Mouse (Mus musculus) liver, embryonic 14.5 days (tissue): Measurements from ENCODE around the gene Arhgap27. TPM values are rescaled to one million over a fixed set of nuclear protein-coding genes. Genes with fewer than 3 reads are reported as not detected.

ENCODE experiments used
- ATAC-seq: fragments of 200-750 bp; cut with Nextera tagmentation; 2 replicates; pipeline ENCODE4 v1.8.0; 2017; ENCODE audit warnings: moderate number of reproducible peaks, mild to moderate bottlenecking, moderate library complexity; ENCODE audit not compliant: insufficient read depth
- DNase-seq, 3 experiments: peaks; one replicate each; pipeline ENCODE4 v3.0.0-alpha.2; 2012 to 2013; ENCODE audit warnings: low read depth in 3 of 3, low spot score in 3 of 3
- H3K27ac ChIP-seq: fragments of 300-500 bp; sonication (generic); 2 replicates; pipeline ENCODE4 v1.5.1; 2014; ENCODE audit warnings: moderate library complexity, mild to moderate bottlenecking, control low read depth, inconsistent platforms
- H3K27me3 ChIP-seq: fragments of 300-500 bp; sonication (generic); 2 replicates; pipeline ENCODE4 v1.6.1; 2014; ENCODE audit warnings: mild to moderate bottlenecking, low read length, moderate library complexity; ENCODE audit not compliant: control insufficient read depth, insufficient read depth
- H3K36me3 ChIP-seq: fragments of 300-500 bp; sonication (generic); replicated peaks from 2 replicates; pipeline ENCODE4 v1.6.1; 2014; ENCODE audit warnings: low read depth; ENCODE audit not compliant: control insufficient read depth, insufficient read depth
- H3K4me1 ChIP-seq, 2 experiments: fragments of 200-500 bp in 1 of 2; fragments of 300-500 bp in 1 of 2; sonication (generic) in 1 of 2; replicated peaks; 2 replicates each; pipeline ENCODE4 v1.6.1; 2012 to 2014; ENCODE audit warnings: antibody characterized with exemption in 1 of 2, inconsistent platforms in 1 of 2, low read length in 1 of 2; ENCODE audit not compliant: control insufficient read depth in 2 of 2, insufficient read depth in 2 of 2
- H3K4me2 ChIP-seq: fragments of 300-500 bp; sonication (generic); 2 replicates; pipeline ENCODE4 v1.6.1; 2014; ENCODE audit warnings: low read depth, mild to moderate bottlenecking, control low read depth, moderate library complexity
- H3K4me3 ChIP-seq, 2 experiments: fragments of 200-500 bp in 1 of 2; fragments of 300-500 bp in 1 of 2; sonication (generic) in 1 of 2; 2 replicates each; pipeline ENCODE4 v1.5.1; 2012 to 2014; ENCODE audit warnings: low read depth in 2 of 2, low read length in 2 of 2, mild to moderate bottlenecking in 2 of 2, control low read depth in 1 of 2, inconsistent platforms in 1 of 2, moderate library complexity in 1 of 2; ENCODE audit not compliant: insufficient read depth in 1 of 2
- H3K9ac ChIP-seq: fragments of 300-500 bp; sonication (generic); replicated peaks from 2 replicates; pipeline ENCODE4 v1.6.1; 2014; ENCODE audit warnings: mild to moderate bottlenecking, control low read depth, moderate library complexity
- H3K9me3 ChIP-seq: fragments of 300-500 bp; sonication (generic); 2 replicates; pipeline ENCODE4 v1.6.1; 2016; ENCODE audit warnings: low read length, mixed read lengths; ENCODE audit not compliant: control insufficient read depth
- CTCF ChIP-seq: IDR thresholded peaks from 2 replicates; pipeline ENCODE4 v1.5.1; 2016; ENCODE audit warnings: antibody characterized with exemption, low read depth, control low read depth
- EP300 ChIP-seq: IDR thresholded peaks from 2 replicates; pipeline ENCODE4 v1.6.1; 2016; ENCODE audit warnings: antibody characterized with exemption, low read depth
- WGBS: fragments of 180-500 bp; shearing (Covaris S2); extraction: QIAGEN DNeasy Blood & Tissue Kit; methylation state at CpG from one replicate; pipeline ENCODE4 v1.1.7; 2014; ENCODE audit not compliant: insufficient replicate concordance; 5-methylcytosine and 5-hydroxymethylcytosine counted together
- polyA plus RNA-seq, 2 experiments: library from polyadenylated mRNA; depleted of rRNA in 1 of 2; stranded (reverse) in 1 of 2; unstranded in 1 of 2; fragments of >200 nt; fragmentation: Nextera tagmentation in 1 of 2; extraction: Ambion mirVana in 1 of 2; gene quantifications; 2 replicates each; pipeline versions ENCODE4 v1.2.1 to v1.2.3; 2012 to 2014

Gene Arhgap27
- polyA plus RNA-seq, 2 experiments: 1.4 to 2.6 TPM

DNA sequence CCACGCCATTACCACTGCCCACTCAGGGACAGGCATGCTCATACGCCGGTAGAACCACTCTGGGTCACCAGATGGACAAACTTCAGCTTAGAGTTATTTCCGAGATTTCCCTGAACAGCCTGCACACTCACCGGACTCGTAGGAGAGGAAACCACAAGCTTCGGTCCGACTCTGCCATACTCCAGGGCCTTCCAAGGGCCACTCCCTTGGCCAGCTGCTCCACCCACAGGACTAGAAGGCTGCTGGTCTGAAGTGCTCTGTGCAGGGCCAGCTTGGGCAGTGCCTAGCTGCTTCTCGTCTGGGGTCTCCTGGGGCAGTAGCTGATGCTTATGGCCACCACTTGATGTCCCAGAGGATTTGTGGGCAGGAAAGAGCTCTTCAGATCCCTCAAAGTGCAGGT, 23.3 kb upstream of the Arhgap27 start:
- no peak for ATAC-seq
- Histone ChIP-seq H3K9me3 (no peaks in the 10 kb centered on the region), H3K27me3 (no peaks in the 10 kb centered on the region), H3K9ac (no peak overlapping the region), H3K27ac (no peak overlapping the region), H3K4me1 (peaks cover 0 to 11% of the 10 kb centered on the region in 2 experiments; a peak in 1 of 4 replicates), H3K36me3 (no peaks in the 10 kb centered on the region; the same call in 1 of the 2 replicates), H3K4me3 (no peak overlapping the region), H3K4me2 (no peak overlapping the region)
- DNase-seq: no peak
- TF ChIP-seq CTCF: no peak
- TF ChIP-seq EP300: no peak
- WGBS: 71% methylated on average over 9 of the region's 9 CpGs

DNA sequence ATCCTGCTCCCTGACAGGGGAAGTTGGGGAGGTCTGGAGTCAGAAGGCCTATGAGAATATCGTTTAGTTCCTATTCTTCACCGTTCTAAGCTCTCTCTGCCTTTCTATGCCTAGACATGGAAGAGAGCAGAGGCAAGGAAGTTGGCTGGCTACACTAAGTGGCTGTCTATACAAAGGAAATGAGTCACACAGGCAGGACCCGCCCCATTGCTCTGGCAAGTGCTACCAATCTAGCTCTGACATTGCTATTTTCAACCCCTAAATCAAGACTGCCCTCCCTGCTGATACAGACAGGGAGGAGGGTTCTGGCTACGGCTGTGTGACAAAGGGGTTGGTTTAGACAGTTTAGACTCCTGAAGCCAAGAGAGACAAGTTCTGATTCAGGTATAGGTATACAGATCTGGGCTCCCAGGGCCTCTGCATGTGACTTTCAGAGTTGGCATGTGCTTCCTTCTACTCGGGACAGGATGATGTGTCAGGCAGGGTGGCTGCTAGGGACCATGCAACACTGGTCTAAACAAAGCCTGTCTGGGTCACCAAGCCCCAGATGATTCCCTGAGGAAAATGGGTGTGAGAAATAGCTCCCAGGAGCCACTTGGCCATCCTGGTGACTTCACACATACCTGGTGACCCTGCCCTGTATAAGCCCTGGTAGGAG, 18.6 kb upstream of the Arhgap27 start:
- peaks cover 0 to 9% of the 10 kb centered on the region in 2 experiments; a peak in 2 of 4 replicates for H3K4me1 ChIP-seq
- H3K9me3 ChIP-seq: no peaks in the 10 kb centered on the region
- H3K4me3 ChIP-seq: no peak overlapping the region
- DNase-seq: no peak
- TF ChIP-seq CTCF (no peak), EP300 (no peak)
- H3K27ac ChIP-seq: no peak overlapping the region
- no peaks in the 10 kb centered on the region for H3K27me3 ChIP-seq
- 16% methylated on average over 5 of the region's 5 CpGs for WGBS
- H3K4me2 ChIP-seq: no peak overlapping the region
- ATAC-seq: peak; percentile 43; the same call in 1 of the 2 replicates
- peaks cover 4% of the 10 kb centered on the region; the same call in 1 of the 2 replicates for H3K36me3 ChIP-seq
- H3K9ac ChIP-seq: no peak overlapping the region

DNA sequence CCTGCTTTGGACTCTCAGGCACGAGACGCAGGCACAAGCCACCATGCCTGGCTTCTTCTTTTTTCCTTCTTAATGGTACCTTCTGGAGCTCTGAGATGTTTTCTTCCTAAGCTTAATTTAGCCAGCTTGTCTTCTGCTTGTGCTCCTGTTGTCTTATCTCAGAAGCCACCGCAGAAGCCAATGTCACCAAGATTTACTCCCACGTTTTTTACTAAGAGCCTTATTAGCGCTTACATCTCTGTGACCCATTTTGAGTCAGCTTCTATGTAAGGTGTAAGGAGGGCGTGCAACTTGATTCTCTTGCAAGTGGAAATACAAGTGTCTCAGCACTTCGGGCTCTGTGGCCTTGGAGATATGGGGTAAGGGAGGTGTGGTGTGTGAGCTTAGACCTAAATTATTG, 18.0 kb upstream of the Arhgap27 start:
- ATAC-seq: no peak
- H3K4me1 ChIP-seq: peaks cover 0 to 9% of the 10 kb centered on the region in 2 experiments; a peak in 2 of 4 replicates
- H3K9me3 ChIP-seq: no peaks in the 10 kb centered on the region
- no peak overlapping the region for H3K4me2 ChIP-seq
- TF ChIP-seq CTCF: no peak
- no peak for TF ChIP-seq EP300
- no peak for DNase-seq
- no peaks in the 10 kb centered on the region for H3K27me3 ChIP-seq
- no peak overlapping the region for H3K27ac ChIP-seq
- no peak overlapping the region for H3K9ac ChIP-seq
- 49% methylated on average over 7 of the region's 7 CpGs for WGBS
- H3K4me3 ChIP-seq: no peak overlapping the region
- H3K36me3 ChIP-seq: peaks cover 4% of the 10 kb centered on the region; the same call in 1 of the 2 replicates

DNA sequence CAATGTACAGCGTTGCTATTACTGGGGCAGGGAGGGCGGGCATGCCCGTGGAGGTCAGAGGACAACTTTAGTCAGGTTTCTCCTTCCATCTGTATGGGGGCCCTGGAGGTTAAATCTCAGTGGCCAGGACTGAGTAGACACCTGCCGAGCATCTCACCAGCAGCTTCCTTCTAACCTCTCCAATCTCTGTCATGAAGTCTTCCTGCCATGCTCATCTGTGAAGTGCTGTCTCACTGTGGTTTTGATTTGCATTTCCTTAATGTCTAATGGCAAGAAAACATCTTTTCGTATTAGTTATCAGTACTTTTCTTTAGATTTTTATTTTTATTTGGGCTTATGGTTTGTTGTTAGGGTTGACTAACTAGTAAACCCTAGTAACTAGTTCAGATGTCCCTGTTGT, 17.0 kb upstream of the Arhgap27 start:
- peaks cover 4% of the 10 kb centered on the region; the same call in 1 of the 2 replicates for H3K36me3 ChIP-seq
- H3K27me3 ChIP-seq: no peaks in the 10 kb centered on the region
- no peak for ATAC-seq
- peaks cover 0 to 9% of the 10 kb centered on the region in 2 experiments; a peak in 2 of 4 replicates for H3K4me1 ChIP-seq
- no peak overlapping the region for H3K4me2 ChIP-seq
- no peak overlapping the region for H3K27ac ChIP-seq
- TF ChIP-seq CTCF: no peak
- TF ChIP-seq EP300: no peak
- WGBS: 57% methylated on average over 5 of the region's 5 CpGs
- no peaks in the 10 kb centered on the region for H3K9me3 ChIP-seq
- H3K4me3 ChIP-seq: no peak overlapping the region
- H3K9ac ChIP-seq: no peak overlapping the region
- no peak for DNase-seq

DNA sequence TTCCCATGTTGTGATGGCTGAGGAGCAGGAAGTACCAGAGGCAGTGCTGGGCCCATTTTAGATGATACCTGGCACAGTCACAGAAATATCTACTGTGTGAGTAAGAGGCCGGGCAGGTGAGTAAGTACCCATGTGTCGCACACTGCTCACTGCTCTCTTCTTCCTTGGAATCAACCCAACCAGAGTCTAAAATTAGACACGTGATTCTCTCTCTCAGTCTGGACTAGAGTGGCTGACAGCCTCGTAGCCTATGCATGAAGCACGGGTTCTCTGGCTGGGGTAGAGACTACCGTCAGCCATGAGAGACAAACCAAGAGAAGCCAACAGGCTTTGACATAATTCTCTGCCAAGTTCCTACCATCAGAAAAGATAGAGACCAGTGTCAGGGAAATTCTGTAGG, 14.8 kb upstream of the Arhgap27 start:
- no peak for DNase-seq
- no peak for ATAC-seq
- Histone ChIP-seq H3K4me3 (no peak overlapping the region), H3K4me1 (peaks cover 0 to 9% of the 10 kb centered on the region in 2 experiments; a peak in 2 of 4 replicates), H3K9me3 (no peaks in the 10 kb centered on the region), H3K27ac (no peak overlapping the region), H3K9ac (no peak overlapping the region), H3K4me2 (no peak overlapping the region), H3K36me3 (peaks cover 4% of the 10 kb centered on the region; the same call in 1 of the 2 replicates), H3K27me3 (no peaks in the 10 kb centered on the region)
- TF ChIP-seq CTCF (no peak), EP300 (no peak)
- 72% methylated on average over 6 of the region's 6 CpGs for WGBS
